Comparison of ENCODE assay signal across 8 mouse cellular contexts in the genomic region with DNA sequence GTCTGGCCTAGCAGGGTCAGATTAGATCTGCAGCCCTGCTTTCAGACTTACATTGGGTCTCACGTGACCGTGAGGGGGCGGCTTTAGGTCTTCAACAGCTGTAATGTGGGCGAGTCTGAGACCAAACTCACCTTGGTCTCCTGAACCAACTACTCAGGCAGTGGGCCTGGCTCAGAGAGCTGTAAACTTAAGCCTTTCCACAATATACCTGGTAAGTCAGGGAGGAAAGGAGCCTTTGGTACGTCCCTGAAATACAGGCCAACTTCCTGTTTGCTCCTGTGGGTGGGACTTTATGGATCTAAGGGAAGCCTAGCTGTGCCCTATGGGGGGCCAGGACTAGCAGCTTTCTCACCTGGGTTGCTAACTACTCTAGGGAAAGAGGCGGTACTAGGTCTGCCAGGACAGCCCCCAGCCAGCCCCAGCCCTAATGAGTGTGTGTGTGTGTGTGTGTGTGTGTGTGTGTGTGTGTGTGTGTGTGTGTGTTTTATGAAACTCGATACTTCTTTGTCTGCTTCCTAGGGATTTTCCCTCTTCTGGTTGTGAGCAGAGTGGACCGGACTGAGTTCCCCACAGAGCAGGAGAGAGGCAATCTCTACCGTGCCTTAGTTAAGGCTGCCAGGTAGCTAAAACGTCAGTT. TPM values are rescaled to one million over a fixed set of nuclear protein-coding genes. Genes with fewer than 3 reads are reported as not detected.
DNase-seq lines count a peak whose midpoint lies in the region; ATAC-seq and TF ChIP-seq lines count a peak whose summit lies in the region.

Lzts2 (plus strand) TSS at position 80 of the 637 bp plus-strand sequence.

- no peak for TF ChIP-seq POLR2A in liver, adult 2 months (IDR thresholded peaks at IDR 0.05; ENCODE audit: extremely low read depth, insufficient read depth, low read length)

- H3K36me3 ChIP-seq in intestine, embryonic 15.5 days: peaks cover 19% of the 10 kb centered on the region
- peaks cover 10% of the 10 kb centered on the region for H3K36me3 ChIP-seq in liver, adult 2 months (ENCODE audit: control insufficient read depth, insufficient read depth, low read length)
- H3K36me3 ChIP-seq in neural tube, embryonic 14.5 days (ENCODE audit: control insufficient read depth, insufficient read depth, low read length): peaks cover 20% of the 10 kb centered on the region; the same call in 1 of the 2 replicates

- peaks cover 5% of the 10 kb centered on the region; the same call in 1 of the 2 replicates for H3K79me2 ChIP-seq in liver, adult 2 months (ENCODE audit: control insufficient read depth, insufficient read depth, low read length)

- TF ChIP-seq CTCF in liver, adult 2 months (IDR thresholded peaks at IDR 0.05; ENCODE audit: low read depth, low read length): no peak

- H3K4me3 ChIP-seq in intestine, embryonic 15.5 days (replicated peaks): peak within 1 kb of the TSS; percentile 63
- peak within 1 kb of the TSS; percentile 73 for H3K4me3 ChIP-seq in liver, adult 2 months (ENCODE audit: insufficient read depth, low read depth, low read length)
- peak within 1 kb of the TSS; percentile 31 for H3K4me3 ChIP-seq in neural tube, embryonic 14.5 days (ENCODE audit: low read depth, low read length)

- no peaks in the 10 kb centered on the region for H3K9me3 ChIP-seq in intestine, embryonic 15.5 days
- H3K9me3 ChIP-seq in neural tube, embryonic 14.5 days (ENCODE audit: control insufficient read depth, low read length): no peaks in the 10 kb centered on the region

- peaks cover 22% of the 10 kb centered on the region for H3K4me1 ChIP-seq in intestine, embryonic 15.5 days (replicated peaks)
- H3K4me1 ChIP-seq in liver, adult 2 months (ENCODE audit: control insufficient read depth, insufficient read depth, low read length): peaks cover 16% of the 10 kb centered on the region
- H3K4me1 ChIP-seq in neural tube, embryonic 14.5 days (ENCODE audit: control insufficient read depth, insufficient read depth, low read length): peaks cover 30% of the 10 kb centered on the region

- DNase-seq in kidney, adult 11 months: peak; percentile 57
- no peak for DNase-seq in kidney, postnatal 14 days
- DNase-seq in adrenal gland, postnatal 36 days: peak in 1 of 2 experiments; percentile 8
- no peak for DNase-seq in gastrocnemius, postnatal 25 days
- DNase-seq in liver, adult 2 months (ENCODE audit: extremely low read depth, low read depth, low spot score): peak; percentile 62
- no peak for DNase-seq in right cerebral cortex, adult 18-20 months

- peak within 1 kb of the TSS; percentile 99 for H3K27ac ChIP-seq in intestine, embryonic 15.5 days
- H3K27ac ChIP-seq in liver, adult 2 months (replicated peaks; ENCODE audit: insufficient read depth, low read depth, low read length): peak within 1 kb of the TSS; percentile 92
- H3K27ac ChIP-seq in neural tube, embryonic 14.5 days (ENCODE audit: low read depth, low read length): peak within 1 kb of the TSS; percentile 16; the same call in 1 of the 2 replicates

- peak within 1 kb of the TSS; percentile 83 for H3K4me2 ChIP-seq in intestine, embryonic 15.5 days (replicated peaks)
- H3K4me2 ChIP-seq in neural tube, embryonic 14.5 days (ENCODE audit: low read depth, low read length): peak within 1 kb of the TSS; percentile 91

- H3K27me3 ChIP-seq in intestine, embryonic 15.5 days (replicated peaks): no peaks in the 10 kb centered on the region
- H3K27me3 ChIP-seq in liver, adult 2 months (ENCODE audit: control insufficient read depth, insufficient read depth, low read length): no peaks in the 10 kb centered on the region
- H3K27me3 ChIP-seq in neural tube, embryonic 14.5 days (ENCODE audit: control insufficient read depth, insufficient read depth, low read length): no peaks in the 10 kb centered on the region

- peak within 1 kb of the TSS; percentile 76 for H3K9ac ChIP-seq in intestine, embryonic 15.5 days
- peak within 1 kb of the TSS; percentile 79 for H3K9ac ChIP-seq in liver, adult 2 months (ENCODE audit: low read depth, low read length)
- H3K9ac ChIP-seq in neural tube, embryonic 14.5 days (replicated peaks; ENCODE audit: low read depth, low read length): peak within 1 kb of the TSS; percentile 35; the same call in 1 of the 2 replicates

- 10% methylated on average over 10 of the region's 10 CpGs for WGBS in intestine, embryonic 15.5 days
- WGBS in liver, adult 2 months: 10% methylated on average over 10 of the region's 10 CpGs
- WGBS in neural tube, embryonic 14.5 days: 10% methylated on average over 10 of the region's 10 CpGs

- peak; percentile 63 for ATAC-seq in intestine, embryonic 15.5 days
- no peak for ATAC-seq in neural tube, embryonic 14.5 days (ENCODE audit: low read depth)

RNA-seq across cellular contexts. Expression of gene Lzts2, which starts in this region (rescaled TPM):
- total RNA-seq in adrenal gland, postnatal 36 days (2021): 10 to 100 TPM; 90.4 to 95.6 TPM
- 10 to 100 TPM; 19.2 to 22.9 TPM for total RNA-seq in gastrocnemius, postnatal 25 days (2021)
- 56.9 and 63.2 TPM in 2 replicates for polyA plus RNA-seq in intestine, embryonic 15.5 days (2015; fragmentation: Nextera tagmentation; extraction: Ambion mirVana)
- total RNA-seq in liver, adult 2 months (2014; rRNA removed): 3.4 and 4.6 TPM in 2 replicates
- 14.2 and 14.3 TPM in 2 replicates for polyA plus RNA-seq in liver, adult 2 months (2012; rRNA removed)
- polyA plus RNA-seq in neural tube, embryonic 14.5 days (2014; fragmentation: Nextera tagmentation; extraction: Ambion mirVana): 16.1 and 20.3 TPM in 2 replicates

Comparison
In these comparisons a context has a peak if more than half of its experiments do, and no peak if none do; other contexts are left out.
1. DNase-seq: peak in kidney, adult 11 months (single experiment) and liver, adult 2 months (single experiment); none in kidney, postnatal 14 days (single experiment), gastrocnemius, postnatal 25 days (single experiment) and right cerebral cortex, adult 18-20 months (single experiment).
2. H3K27ac ChIP-seq: peak in every context shown above with its lines; median percentile 99 in intestine, embryonic 15.5 days; 92 in liver, adult 2 months; 16 in neural tube, embryonic 14.5 days.
3. Peak in every context shown above with its lines, with median percentiles within 50 percentile points of each other: H3K4me3 ChIP-seq and H3K9ac ChIP-seq.